Mouse (Mus musculus): ENCODE results near the gene Il1rl2.
"Not testable (repeated sequence)": the region's sequence is repeated elsewhere in the genome, so short reads cannot be mapped to it uniquely, and the experiment has no call there.

Gene Il1rl2

DNA sequence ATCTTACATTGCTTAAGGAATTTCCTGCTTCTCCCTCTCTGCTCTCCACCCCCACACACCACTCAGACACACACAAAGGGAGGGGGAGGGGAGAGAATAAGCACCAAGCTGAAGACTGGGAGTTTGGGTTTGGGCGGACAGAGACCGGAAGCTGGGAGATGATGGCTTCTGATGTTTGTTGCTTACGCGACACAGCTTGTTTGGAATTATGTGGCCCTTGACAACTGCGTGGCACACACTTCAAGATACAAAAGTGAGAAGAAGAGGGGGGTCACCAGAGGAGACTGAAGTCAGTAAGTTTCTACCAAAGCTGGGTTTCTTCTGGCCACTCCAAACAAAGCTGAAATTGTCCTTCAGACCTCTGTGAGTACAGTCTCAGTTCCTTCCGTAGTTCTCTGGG is at the start of gene Il1rl2:
Gene Il1rl2 (plus strand): TSS at position 154 of the 400 bp plus-strand sequence.
- DNase-seq (ENCODE audit: extremely low spot score, low read depth, low spot score), result peak; percentile 5

DNA sequence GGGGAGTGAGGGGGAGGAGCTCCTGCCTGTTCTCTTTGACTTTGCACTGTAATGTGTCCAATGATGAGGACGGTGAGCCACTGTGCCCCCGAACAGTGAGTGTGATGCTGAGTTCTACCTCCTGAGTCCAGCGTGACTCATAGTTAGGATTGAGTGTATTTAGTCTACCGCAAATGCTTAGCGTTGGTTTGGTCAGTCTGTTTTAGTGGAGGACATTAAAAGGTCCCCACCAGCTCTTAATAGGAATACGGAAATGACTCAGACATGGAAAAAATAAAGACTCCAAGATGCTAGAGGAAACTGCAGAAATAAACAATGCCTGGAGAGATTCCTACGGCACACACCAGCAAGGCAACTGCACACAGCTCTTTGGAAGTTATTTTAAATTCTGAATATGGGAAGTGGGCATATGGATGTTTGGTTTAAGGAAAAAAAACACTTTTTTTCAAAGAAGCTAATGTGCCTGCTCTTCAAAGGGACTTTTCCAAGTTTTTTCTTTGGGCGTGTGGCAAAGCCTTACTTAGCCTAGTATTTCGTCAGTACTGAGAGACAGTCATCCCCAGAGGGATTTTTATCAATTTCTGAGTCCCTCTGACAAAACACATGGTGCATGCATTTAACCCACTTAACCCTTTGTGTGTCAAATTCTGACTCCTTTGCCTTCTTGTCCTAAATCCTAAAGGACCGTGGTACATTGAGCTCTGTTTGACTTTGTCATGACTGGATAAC is 49.0 kb upstream of the Il1rl2 start:
- DNase-seq (ENCODE audit: extremely low spot score, low read depth, low spot score), result no peak

DNA sequence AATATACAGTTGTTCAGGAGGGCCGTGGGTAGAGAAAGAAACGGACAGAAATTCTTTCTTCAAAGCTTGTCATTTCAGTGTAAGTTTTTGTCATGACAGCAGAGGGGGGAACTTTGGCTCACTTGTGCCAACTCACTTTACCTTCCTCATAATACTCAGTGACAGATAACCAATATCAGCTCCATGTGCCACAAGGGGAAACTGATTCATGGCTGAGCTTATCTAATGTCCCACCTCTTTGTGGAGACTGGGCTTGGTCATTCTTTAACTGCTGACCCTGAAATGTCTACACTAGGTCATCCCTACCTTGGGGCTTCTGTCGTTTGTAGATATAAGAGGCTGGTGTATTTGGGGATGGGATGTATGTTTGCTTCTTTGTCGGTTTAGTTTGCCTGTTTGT is 46.5 kb upstream of the Il1rl2 start:
- no peak for DNase-seq (ENCODE audit: extremely low spot score, low read depth, low spot score)

DNA sequence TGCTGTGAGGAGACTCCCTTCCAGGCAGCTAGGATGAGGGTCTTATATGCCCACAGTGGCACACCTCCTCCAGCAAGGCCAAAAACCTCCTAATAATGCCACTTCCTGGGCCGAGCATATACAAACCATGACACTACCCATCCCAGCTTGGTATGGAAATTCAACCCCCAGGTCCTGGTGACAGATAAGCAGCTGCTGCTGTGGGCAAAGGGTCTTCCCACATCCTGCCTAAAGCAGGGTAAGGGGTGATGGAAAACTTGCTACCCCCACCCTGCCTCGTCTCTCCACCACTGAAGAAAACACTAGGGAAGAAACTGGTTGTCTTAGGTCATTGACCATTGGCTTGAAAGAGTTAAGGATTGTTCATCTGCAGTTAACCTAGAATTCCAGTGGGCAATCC is 45.7 kb upstream of the Il1rl2 start:
- DNase-seq (ENCODE audit: extremely low spot score, low read depth, low spot score), result no peak

DNA sequence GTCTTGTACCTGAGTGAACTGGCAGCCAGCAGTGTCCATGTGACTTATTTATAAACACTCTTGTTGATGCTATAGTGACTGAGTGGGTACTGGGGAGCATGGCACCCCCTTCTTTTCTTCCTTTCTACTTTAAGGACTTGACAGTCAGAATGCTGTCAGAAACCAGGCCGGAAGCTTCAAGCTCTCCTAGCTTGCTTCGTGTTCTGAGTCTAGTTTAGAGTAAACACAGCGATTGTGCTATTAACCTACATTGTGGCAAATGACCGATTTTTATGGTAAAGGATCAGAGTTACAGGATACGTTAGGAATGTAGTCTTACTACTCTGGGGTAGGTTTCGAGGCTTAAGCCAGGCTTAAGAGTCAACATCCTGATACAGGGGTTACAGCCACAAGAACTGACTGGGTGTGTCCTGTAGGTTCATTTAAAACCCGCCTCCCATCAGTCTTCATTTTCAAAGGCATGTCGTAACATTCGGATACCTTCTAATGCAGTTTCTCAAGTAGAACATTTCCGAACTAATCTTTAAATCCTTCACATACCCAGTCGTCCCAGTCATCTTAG is 45.1 kb upstream of the Il1rl2 start:
- DNase-seq (ENCODE audit: extremely low spot score, low read depth, low spot score), result no peak

DNA sequence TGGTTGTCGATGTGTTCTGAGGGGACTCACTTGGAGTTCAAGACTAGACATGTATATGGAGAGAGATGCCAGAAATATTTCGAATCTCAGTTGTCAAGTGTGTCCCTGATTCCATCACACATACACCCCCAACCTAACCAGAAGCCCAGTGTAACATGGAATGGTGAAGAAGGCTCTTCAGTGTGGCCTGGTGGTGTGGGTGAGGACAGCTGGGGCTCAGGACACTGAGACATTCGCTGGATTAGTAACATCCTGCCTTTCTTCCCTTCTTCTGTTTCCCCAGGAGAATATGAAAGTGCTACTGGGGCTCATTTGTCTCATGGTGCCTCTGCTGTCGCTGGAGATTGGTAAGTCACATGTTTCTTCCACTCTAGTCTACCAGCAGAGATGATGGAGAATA is 42.5 kb upstream of the Il1rl2 start:
- no peak for DNase-seq (ENCODE audit: extremely low spot score, low read depth, low spot score)

DNA sequence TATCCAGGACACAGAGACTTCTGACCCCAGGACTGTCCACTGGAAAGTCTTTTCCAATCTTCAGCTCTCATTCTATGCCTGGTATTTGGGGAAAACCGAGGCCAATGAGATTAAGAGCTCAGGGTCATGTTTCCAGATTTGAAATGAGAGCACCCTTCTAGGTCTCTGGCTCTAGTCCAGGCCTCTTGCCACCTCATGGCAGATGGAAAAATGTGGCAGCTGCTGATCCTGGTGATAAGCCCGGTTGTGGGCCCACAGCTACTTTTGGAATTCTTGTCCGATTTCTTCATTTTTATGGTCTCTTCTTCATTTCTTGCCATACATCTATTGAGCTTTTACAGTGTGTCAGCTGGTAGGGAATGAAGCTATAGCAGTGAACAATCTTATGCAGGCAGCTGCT is 42.0 kb upstream of the Il1rl2 start:
- DNase-seq (ENCODE audit: extremely low spot score, low read depth, low spot score), result no peak

DNA sequence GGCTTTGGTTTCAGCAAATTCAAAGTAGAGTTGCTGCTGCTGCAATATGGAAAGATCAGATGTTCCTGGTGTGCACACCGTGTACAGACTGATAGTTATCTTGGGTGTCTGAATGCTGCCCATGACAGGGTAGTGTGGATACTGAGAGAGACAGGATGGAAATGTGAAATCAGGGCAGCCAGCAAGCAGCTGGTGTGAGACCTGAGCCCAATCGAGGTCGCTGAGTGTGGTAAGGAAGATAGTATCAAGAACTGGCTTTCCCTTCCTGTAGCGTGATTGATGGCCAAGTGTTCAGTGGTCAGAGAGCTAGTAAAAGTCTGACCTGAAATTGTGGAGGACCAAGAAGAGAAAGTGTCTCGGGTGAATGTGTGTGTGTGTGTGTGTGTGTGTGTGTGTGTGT is 40.4 kb upstream of the Il1rl2 start:
- DNase-seq (ENCODE audit: extremely low spot score, low read depth, low spot score), result no peak

DNA sequence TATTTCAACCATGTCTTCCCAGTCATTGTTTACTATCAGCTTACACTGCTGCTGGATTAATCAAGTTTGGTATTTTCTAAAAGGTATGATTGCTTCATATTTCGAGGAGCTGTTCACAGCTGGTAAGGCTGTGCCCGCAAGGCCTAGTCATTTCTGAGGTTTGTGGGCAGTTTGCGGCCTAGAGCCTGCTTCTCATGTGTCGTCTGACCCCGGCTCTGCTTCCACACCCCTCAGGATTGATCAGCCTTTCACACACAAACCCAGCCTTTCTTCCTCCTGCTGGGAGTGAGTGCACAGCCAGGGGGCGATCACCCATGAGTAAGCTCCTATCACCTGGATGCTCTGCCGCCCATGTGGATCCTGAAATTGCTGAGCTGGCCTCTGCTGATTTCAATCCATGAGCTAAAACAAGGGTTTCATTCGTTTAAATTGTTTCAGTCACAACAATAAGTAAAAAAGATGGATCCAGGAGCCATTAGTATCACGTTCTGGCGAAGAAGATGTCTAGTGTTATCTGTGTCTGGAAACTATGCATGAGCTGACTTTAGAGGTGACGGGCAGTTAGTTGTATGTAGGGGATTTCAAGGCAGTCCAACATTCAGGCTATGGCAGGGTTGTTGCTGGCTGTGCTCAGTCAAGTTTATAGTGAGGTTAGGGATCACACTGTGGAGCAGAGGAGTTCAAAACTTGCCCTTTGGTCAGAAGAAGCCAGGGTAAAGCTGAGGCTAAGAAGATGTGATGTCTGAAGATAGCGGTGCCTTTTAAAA is 33.7 kb upstream of the Il1rl2 start:
- no peak for DNase-seq (ENCODE audit: extremely low spot score, low read depth, low spot score)

DNA sequence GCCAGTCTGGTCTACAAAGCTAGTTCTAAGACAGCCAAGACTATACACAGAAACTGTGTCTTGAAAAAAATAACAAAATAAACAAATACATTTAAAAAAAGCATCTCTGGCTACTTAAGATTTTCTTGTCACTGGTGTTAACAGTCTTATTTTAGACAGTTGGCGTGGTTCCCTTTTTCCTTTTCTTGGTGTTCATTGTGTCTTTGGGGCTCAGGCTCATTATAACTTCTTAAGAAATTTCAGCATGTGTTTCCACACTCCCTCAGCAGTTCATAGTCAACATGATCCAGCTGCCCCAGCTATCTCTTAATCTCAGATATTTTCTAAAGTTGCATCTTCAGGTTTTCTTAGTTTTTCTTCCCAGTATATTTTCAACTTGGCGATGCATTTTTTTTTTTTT is 32.2 kb upstream of the Il1rl2 start:
- no peak for DNase-seq (ENCODE audit: extremely low spot score, low read depth, low spot score)

DNA sequence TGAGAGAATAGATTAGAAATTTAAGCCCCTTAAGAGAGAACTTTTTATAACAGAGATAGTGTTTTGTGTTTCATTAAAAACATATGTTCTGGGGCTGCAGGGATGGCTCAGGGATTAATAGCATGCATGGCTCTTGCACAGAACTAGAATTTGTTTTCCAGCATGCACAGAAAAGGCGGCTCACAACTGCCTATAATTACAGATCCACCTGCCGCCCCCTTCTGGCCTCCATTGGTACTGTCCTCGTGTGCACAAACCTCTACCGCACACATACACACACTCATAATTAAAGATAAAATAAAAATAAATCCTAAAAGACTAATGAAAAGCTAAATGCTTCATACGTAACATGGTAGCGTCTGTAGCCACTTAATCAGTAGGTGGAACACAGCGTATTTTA is 30.5 kb upstream of the Il1rl2 start:
- no peak for DNase-seq (ENCODE audit: extremely low spot score, low read depth, low spot score)

DNA sequence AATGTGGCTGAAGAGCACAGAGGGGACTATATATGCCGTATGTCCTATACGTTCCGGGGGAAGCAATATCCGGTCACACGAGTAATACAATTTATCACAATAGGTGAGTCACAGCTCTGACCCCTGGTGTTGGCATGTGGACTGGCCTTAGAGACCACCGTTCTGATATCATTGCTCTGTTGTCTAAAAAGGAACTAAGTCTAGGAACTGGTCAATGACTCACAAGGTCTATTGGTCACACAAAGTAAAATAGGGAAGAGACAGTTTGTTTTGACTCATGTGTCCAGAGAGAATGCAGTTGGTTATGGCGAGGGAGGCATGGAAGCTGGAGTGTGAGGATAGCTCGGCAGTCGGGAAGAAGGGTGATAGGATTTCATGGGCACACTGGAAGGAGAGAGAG is 29.6 kb upstream of the Il1rl2 start:
- no peak for DNase-seq (ENCODE audit: extremely low spot score, low read depth, low spot score)

DNA sequence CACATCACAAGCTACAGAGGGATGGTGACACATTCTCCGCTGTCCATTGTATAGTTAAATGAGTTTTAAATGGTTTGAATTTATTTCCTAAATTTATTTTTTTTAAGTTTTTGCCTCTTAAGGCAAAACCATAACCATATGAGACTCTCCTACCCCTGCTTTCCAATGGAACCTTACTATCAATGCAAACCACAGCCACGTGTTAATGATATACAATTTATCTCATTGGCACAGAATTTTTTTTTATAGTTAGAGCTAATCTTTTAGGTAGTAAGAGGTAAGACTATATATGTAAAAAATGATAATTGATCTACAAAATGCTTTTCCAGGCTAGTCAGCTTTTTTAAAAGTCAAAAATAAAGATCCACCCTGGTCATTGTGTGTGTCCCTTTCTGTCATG is 26.4 kb upstream of the Il1rl2 start:
- DNase-seq (ENCODE audit: extremely low spot score, low read depth, low spot score), result no peak

DNA sequence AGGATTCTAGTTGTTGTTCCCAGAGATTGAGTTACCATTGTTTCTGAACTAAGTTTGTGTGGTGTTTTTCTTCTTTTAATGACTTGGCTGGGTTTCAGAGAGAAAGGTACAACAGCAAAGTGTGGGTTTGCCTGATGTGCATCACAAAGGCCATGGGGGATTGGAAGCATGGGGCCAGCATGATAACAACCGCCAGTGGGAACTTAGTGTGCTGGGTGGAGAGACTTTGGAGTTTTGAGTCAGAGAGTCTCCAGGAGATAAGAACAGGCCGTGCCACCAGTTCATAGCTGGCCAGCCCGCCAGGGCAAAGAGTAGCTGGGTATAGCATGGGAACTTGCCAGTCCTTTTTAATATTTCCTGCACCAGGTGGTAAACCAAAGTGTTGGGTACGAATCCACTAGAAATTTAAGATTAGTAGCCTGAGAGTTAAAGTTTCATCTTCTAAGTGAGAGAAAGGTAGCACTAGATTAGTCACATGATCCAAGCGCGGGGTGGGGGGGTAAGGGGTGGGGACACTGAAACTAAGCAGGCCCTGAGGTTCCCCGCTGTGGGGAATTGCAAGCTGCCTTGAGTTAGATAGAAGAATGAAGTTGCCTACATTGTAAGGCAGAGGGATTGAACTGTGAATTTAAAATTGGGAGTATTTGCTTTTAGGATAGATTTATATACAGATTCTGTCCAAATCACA is 21.1 kb upstream of the Il1rl2 start:
- no peak for DNase-seq (ENCODE audit: extremely low spot score, low read depth, low spot score)

DNA sequence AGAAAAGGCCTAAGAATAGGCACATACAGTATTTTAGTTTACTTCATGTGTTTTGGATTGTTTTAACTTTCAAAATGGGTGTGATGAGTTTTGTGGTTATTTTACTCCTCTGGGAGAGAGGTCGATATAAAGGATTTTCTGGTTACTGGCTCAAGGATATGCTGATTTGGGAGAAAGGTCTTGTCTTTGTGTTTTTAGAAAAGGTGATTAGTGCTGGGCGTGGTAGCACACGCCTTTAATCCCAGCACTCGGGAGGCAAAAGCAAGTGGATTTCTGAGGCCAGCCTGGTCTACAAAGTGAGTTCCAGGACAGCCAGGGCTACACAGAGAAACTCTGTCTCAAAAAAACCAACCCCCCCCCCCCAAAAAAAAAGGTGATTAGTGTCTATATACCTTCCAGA is 20.1 kb upstream of the Il1rl2 start:
- not testable (repeated sequence) for DNase-seq (ENCODE audit: extremely low spot score, low read depth, low spot score)

DNA sequence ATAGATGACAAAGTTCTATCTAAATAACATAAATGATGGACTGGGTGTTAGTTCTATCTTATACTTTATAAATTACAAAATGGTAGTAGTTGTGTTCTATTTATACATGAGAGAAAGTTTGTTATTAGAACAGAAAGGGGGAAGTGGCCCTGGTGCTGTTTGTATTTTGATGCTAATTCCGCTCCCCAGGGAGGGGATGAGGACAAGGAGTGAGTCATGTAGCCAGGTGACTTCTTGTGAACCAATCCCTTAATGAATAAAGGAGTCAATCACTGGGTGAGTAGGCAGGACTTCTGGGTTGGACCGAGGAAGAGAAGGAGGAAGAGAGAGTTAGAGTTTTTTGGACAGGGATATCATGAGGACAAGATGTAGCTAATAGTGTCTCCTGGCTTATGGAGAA is 18.3 kb upstream of the Il1rl2 start:
- no peak for DNase-seq (ENCODE audit: extremely low spot score, low read depth, low spot score)

DNA sequence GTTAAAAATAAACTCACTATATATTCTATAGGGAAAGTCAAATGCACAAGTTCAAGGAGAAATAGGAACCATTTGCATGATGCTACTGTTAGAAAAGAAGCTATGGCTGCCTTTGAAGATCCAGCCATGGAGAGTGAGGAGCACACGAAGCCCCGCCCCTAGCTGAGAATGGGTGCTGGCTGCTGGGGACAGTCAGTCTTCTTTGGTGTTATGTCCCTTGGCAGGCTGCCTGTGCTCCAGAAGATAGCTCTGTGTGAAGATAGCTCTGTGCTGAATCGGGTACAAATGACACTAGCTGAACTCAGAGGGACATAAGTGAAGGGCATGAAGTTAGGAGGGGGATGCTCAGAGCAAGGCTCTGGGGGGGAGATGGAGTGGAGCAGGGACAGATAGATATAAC is 13.3 kb upstream of the Il1rl2 start:
- no peak for DNase-seq (ENCODE audit: extremely low spot score, low read depth, low spot score)

DNA sequence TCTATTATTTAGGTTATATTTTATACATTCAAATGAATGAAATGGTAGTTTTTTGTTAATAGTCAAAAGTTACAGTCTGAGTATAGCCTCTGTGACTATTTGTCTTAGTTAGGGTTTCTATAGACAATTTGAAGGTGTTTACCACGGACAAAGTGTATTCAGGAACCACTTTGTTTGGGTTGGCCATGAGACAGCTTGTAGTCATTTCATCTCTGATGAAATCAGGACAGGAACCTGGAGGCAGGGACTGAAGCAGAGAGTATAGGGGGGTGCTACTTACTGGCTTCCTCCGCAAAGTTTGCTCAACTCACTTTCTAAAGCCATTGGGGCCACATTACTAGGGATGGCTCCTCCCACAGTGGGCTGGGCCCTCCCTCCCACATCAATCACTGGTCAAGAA is 12.8 kb upstream of the Il1rl2 start:
- DNase-seq (ENCODE audit: extremely low spot score, low read depth, low spot score), result no peak

DNA sequence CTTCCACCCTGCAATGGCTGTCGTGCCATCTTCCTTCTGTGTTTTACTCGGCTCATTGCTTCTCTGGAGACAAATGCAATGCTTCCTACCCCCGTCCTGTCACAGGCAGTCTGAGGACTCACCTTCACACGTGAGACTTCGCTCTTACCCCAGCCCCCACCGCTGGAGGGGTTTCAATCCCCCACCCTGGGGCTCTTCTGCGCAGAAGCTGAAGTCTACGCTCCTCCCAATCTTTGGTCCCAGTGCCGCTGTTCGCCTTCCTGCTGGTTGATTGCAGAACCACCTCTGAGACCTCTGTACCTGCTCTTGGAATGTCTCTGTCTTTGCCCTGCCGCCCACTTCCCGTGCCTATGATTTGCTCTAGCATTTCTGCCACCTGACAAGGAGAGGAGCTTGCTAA is 10.4 kb upstream of the Il1rl2 start:
- no peak for DNase-seq (ENCODE audit: extremely low spot score, low read depth, low spot score)

DNA sequence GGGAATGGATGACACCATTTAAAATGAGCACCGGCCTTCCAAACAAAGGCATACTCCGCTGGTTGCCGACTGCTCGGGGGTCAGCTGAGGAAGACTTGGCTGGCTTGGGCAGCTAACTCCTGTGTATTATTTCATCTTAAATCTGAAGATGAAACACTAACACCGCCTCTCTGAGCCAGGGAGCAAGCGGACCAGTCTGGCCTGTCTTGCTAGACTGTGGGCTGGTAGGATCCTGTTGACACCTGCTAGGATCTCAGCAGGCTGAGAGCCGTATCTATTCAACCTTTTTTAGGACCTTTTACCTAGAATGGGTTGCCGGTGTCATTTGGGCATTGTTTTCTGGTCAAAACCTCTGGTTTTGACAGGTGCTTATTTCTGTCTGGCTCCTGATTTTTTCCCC is 6.8 kb upstream of the Il1rl2 start:
- DNase-seq (ENCODE audit: extremely low spot score, low read depth, low spot score), result no peak

DNA sequence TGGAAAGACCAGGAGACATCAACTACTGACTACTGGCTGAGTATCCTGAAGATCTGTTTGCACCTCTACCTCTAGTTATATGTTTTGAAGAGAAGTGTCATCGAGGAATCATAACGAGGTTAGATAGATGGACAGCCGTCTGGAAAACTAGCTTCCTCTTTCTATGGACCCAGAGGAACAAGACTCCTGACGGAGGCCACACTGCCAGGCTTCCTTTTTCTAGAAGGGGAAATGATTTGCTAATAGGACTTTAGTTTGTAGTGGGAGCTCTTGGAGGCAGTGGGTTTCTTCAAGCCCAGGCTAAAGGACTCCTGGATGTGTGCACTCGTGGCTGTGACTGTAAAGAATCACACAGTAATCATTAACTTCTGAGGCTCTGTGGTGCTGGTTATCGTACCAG is 2.6 kb upstream of the Il1rl2 start:
- no peak for DNase-seq (ENCODE audit: extremely low spot score, low read depth, low spot score)

DNA sequence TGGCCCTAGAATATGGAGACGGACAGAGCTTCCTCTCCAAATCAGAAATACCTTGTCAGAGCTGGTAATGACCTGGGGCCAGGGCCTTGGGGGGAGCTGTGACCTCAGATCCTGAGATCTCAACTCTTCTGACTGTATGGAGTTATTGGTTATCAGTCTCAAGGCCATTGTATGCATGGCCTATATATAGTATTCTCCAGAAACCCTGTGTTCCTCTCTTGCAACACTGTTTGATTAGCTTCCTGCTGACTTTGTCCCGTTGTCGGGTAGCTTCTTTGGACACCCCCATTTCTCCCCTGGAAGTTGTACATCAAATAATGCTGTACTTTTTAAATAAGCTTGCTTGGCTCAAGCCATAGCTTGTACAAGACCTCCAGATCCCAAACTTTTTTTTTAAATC is 1.9 kb upstream of the Il1rl2 start:
- DNase-seq (ENCODE audit: extremely low spot score, low read depth, low spot score), result no peak

All from hindlimb bud, embryonic 11.5 days (tissue).